Mouse (Mus musculus): ENCODE data around the gene Ggt6.
"Not testable (repeated sequence)": the region's sequence is repeated elsewhere in the genome, so short reads cannot be mapped to it uniquely, and the experiment has no call there.

The Ggt6 gene

DNA sequence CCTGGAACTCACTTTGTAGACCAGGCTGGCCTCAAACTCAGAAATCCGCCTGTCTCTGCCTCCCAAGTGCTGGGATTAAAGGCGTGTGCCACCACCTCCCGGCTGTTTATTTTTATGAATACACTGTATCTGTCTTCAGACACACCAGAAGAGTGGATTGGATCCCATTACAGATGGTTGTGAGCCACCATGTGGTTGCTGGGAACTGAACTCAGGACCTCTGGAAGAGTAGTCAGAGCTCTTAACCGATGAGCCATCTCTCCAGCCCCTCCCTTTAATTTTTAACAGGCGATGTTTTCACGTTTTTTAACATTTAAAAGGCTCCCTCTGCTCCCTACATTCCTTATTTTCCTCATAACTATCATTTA, 5.3 kb downstream of the Ggt6 start:
- DNase-seq (ENCODE audit: low spot score in 2 of 2): not testable (repeated sequence)

DNA sequence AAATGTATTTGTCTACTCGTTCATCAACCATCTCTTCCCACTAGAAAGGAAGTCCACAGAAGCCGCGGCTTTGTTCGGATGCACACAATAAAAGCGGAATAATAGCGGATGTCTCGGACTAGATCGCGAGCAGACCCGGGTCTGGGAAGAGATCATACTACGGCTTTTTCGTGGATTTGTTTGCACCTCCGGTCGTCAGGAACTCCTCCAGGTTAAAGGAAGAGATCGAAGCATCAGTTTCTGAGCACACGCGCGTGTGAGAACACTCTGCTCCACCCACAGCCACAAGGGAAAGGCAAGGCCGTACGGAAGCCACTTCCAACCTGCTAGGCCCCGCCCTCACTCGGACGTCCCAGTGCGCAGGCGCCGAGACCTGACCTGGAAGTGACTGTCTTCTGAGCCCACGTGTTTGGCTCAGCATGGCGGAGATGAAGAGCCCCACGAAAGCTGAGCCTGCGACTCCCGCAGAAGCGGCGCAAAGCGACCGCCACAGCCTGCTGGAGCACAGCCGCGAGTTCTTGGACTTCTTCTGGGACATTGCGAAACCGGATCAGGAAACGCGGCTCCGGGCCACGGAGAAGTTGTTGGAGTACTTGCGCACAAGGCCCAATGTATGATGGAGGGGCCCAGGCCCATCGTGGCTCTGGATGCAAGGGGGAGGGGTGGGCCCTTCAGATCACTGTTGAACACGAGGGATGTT, 5.8 kb downstream of the Ggt6 start, which contains the start of gene Mybbp1a:
Gene Mybbp1a (plus strand): TSS at position 391 of the 700 bp plus-strand sequence.
- peak; percentile 95 to 98 for DNase-seq (ENCODE audit: low spot score in 2 of 2)

- DNase-seq (ENCODE audit: low spot score in 2 of 2): no peak
Observed at GRCm38 (mm10) chr11:72446311-72447105, 11.2 kb downstream of the Ggt6 start.

DNA sequence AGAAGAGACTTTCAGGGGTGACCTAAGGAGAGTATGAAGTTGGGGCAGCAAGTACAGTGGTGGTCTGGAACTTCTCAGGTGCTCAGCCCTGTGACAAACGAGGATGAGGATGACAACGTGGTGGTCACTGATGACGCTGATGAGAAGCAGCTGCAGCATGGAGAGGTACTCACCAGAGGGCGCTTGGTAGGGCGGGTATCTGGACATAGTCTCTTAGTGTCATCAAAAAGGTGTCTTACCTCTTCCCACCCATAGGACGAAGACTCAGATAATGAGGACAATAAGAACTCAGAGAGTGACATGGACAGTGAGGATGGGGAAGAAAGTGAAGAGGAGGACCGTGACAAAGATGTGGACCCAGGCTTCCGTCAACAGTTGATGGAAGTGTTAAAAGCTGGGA, 12.1 kb downstream of the Ggt6 start:
- DNase-seq (ENCODE audit: low spot score in 2 of 2): no peak

GRCm38 (mm10) chr11:72452140-72452665, 16.9 kb downstream of the Ggt6 start:
- no peak for DNase-seq (ENCODE audit: low spot score in 2 of 2)

GRCm38 (mm10) chr11:72453105-72453953, 18.0 kb downstream of the Ggt6 start:
- no peak for DNase-seq (ENCODE audit: low spot score in 2 of 2)

DNA sequence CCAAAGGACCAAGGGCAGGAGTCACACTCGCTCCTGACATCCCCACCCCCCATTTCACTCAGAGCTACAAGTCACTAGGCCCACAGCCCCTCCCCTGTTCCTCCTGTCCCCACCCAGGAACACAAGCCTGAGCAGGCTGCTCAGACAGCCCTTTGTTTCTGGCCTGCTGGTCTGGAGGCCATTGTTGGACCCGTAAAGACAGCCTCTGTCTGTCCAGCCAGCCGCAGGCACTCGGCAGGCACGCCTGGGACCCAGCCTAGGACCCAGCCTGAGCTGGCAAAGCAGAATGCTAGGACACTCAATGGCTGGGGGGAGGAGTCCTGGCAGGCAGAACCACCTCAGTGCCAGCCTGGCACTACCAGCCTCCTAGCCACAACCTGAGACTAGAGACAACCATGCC, 20.4 kb downstream of the Ggt6 start:
- no peak for DNase-seq (ENCODE audit: low spot score in 2 of 2)

DNA sequence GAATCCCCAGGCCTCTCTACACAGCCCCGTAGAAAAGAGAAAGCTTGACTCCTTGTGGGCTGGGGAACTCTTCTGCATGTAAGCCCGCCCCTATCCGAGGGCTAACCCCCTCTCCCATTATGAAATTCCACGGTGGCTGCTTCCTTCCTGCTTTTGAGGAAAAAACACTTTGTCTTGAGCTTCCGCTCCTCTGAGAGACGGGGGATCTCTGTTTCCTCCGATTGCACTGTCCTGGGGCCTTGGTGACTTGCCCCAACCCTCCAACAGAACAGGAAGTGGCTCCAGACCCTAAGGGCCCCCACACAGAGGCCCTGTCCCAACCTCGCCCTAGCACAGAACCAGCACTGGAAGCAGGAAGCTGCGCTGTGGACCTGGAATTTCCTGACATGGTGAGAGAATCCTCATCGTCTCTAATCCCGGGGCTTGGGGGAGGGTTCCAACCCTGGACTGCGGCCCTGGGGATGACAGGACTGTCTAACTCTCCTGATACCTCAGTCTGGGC, 22.7 kb downstream of the Ggt6 start:
- DNase-seq (ENCODE audit: low spot score in 2 of 2): no peak

- no peak for DNase-seq (ENCODE audit: low spot score in 2 of 2)
Observed at GRCm38 (mm10) chr11:72458502-72458901, 23.2 kb downstream of the Ggt6 start.

DNA sequence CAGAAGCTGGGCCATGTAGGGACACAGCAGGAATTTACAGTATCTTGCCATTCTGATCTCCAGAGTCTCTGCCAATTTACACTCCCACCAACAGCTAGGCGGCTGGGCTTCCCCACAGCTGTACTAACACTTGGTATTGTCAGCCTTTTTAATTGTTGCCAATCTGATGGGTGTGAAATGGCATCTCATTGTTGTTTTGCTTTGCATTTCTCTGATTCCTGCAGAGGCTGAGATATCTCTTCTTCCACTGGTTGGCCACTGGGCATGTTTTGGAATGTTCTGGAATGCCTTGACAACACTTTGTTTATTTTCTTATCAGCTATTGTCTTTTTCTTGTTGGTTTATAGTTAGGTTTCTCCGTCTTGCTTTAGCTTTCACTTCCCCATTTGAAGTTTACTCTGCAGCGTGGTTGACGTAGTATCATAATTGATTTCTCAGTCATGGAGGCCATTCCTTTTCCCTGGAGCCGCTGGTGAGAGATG, 26.2 kb downstream of the Ggt6 start:
- DNase-seq (ENCODE audit: low spot score in 2 of 2): no peak

- DNase-seq (ENCODE audit: low spot score in 2 of 2): no peak
Observed at GRCm38 (mm10) chr11:72464821-72465220, 29.5 kb downstream of the Ggt6 start.

- no peak for DNase-seq (ENCODE audit: low spot score in 2 of 2)
Observed at GRCm38 (mm10) chr11:72465978-72466693, 30.8 kb downstream of the Ggt6 start.

GRCm38 (mm10) chr11:72466694-72467507, 31.6 kb downstream of the Ggt6 start:
- DNase-seq (ENCODE audit: low spot score in 2 of 2): no peak

- DNase-seq (ENCODE audit: low spot score in 2 of 2): no peak
Observed at GRCm38 (mm10) chr11:72468525-72468924, 33.2 kb downstream of the Ggt6 start.

DNA sequence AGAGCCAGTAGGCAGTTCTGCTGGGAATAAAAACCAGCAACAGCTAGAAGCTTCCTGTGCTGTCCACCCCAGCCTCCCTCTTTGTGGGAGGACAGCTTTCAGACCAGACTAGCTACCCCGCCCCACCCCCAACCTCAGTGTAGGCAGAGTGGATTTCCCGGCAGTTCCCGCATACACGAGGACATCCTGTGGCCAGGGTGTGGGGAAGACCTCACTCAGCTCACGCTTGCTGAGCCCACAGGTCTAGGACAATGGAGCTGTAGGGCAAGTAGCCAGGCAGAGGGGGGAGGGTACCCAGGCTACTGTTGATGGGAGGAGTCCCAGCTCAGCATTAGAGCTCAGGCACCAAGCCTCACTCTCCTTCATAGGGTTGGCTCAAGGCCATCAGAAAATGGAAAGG, 33.9 kb downstream of the Ggt6 start:
- DNase-seq (ENCODE audit: low spot score in 2 of 2): peak; percentile 34 to 61

- no peak for DNase-seq (ENCODE audit: low spot score in 2 of 2)
Observed at GRCm38 (mm10) chr11:72470004-72470403, 34.7 kb downstream of the Ggt6 start.

DNA sequence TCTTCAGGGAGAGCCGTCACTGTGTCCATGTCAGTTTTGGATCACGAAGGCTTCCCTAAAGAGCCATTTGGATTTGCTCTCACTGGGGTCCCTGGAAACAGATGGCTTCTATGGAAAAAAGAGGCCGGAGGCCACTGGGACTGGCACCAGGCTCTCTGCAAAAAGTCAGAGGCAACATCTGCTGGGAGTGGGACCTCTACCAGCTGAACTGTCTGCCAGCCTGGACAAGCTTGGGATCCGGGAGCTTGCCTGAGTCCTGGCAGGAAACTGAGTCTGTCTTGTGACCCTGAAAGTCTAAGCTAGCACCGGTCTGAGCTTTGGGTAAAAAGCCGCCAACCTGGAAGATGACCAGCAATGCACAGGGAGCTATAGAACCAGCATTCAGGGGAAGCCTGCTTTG, 36.1 kb downstream of the Ggt6 start:
- no peak for DNase-seq (ENCODE audit: low spot score in 2 of 2)

- no peak for DNase-seq (ENCODE audit: low spot score in 2 of 2)
Observed at GRCm38 (mm10) chr11:72473540-72473939, 38.2 kb downstream of the Ggt6 start.

DNA sequence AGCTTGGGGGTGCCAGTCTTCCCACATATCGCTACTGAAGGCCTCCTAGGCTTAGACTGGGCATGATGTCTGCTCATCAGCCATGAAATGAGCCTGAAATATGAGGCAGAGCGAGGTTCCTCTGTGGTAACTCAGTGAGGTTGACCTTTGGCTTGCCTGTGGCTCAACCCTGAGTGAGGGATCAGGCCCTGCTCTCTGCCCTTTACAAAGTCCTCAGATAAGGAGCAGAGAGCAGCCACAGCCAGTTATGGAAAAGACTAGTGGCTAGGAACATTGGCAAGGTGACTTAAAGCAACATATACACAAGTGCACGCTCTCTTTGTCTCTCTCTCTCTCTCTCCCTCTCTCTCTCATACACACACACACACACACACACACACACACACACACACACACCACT, 39.6 kb downstream of the Ggt6 start:
- DNase-seq (ENCODE audit: low spot score in 2 of 2): no peak

DNA sequence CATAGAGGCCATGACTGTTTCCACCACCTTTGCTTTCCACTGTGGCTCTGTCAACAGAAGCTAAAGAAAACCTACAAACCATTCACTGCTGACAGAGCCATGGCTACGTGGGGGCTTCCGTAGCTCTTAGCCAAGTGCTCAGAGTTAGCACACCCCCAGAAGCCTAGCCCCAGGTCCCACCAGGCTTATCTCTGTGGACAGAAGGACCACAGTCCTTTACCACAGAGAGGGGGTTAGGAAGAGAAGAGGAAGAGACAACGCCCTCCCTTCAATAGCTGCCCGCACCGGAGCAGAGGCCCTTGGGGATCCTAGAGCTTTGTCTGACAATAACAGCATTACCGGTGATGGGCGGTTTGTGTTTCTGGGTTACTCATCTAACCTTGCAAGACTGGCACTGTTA, 40.1 kb downstream of the Ggt6 start:
- no peak for DNase-seq (ENCODE audit: low spot score in 2 of 2)
